Mouse (Mus musculus): ENCODE results near the gene Foxp1.

Foxp1 gene

GRCm38 (mm10) chr6:99263061-99263885, 259.2 kb downstream of the Foxp1 start:
- DNase-seq (ENCODE audit: low read depth, low spot score) = peak; percentile 61

- DNase-seq (ENCODE audit: low read depth, low spot score) = no peak
Observed at GRCm38 (mm10) chr6:99261737-99262130, 260.8 kb downstream of the Foxp1 start.

GRCm38 (mm10) chr6:99260941-99261736, 261.4 kb downstream of the Foxp1 start:
- DNase-seq (ENCODE audit: low read depth, low spot score) = peak; percentile 83

GRCm38 (mm10) chr6:99258346-99258745, 264.2 kb downstream of the Foxp1 start:
- peak; percentile 51 for DNase-seq (ENCODE audit: low read depth, low spot score)

- peak; percentile 60 for DNase-seq (ENCODE audit: low read depth, low spot score)
Observed at GRCm38 (mm10) chr6:99257676-99258075, 264.8 kb downstream of the Foxp1 start.

GRCm38 (mm10) chr6:99253331-99253730, 269.2 kb downstream of the Foxp1 start:
- DNase-seq (ENCODE audit: low read depth, low spot score) = no peak

- DNase-seq (ENCODE audit: low read depth, low spot score) = no peak
Observed at GRCm38 (mm10) chr6:99252816-99253215, 269.7 kb downstream of the Foxp1 start.

GRCm38 (mm10) chr6:99251924-99252323, 270.6 kb downstream of the Foxp1 start:
- peak; percentile 62 for DNase-seq (ENCODE audit: low read depth, low spot score)

- no peak for DNase-seq (ENCODE audit: low read depth, low spot score)
Observed at GRCm38 (mm10) chr6:99251222-99251621, 271.3 kb downstream of the Foxp1 start.

GRCm38 (mm10) chr6:99249496-99250030, 273.0 kb downstream of the Foxp1 start:
- no peak for DNase-seq (ENCODE audit: low read depth, low spot score)

- no peak for DNase-seq (ENCODE audit: low read depth, low spot score)
Observed at GRCm38 (mm10) chr6:99248396-99248795, 274.1 kb downstream of the Foxp1 start.

GRCm38 (mm10) chr6:99241625-99242395, 280.7 kb downstream of the Foxp1 start:
- DNase-seq (ENCODE audit: low read depth, low spot score) = peak; percentile 57

- DNase-seq (ENCODE audit: low read depth, low spot score) = no peak
Observed at GRCm38 (mm10) chr6:99240764-99241163, 281.8 kb downstream of the Foxp1 start.

GRCm38 (mm10) chr6:99235588-99235987, 286.9 kb downstream of the Foxp1 start:
- no peak for DNase-seq (ENCODE audit: low read depth, low spot score)

- DNase-seq (ENCODE audit: low read depth, low spot score) = no peak
Observed at GRCm38 (mm10) chr6:99233411-99233810, 289.1 kb downstream of the Foxp1 start.

- no peak for DNase-seq (ENCODE audit: low read depth, low spot score)
Observed at GRCm38 (mm10) chr6:99228336-99228870, 294.1 kb downstream of the Foxp1 start.

GRCm38 (mm10) chr6:99221147-99221546, 301.4 kb downstream of the Foxp1 start:
- DNase-seq (ENCODE audit: low read depth, low spot score) = peak; percentile 13

- peak; percentile 75 for DNase-seq (ENCODE audit: low read depth, low spot score)
Observed at GRCm38 (mm10) chr6:99220472-99220871, 302.0 kb downstream of the Foxp1 start.

GRCm38 (mm10) chr6:99217846-99218245, 304.7 kb downstream of the Foxp1 start:
- DNase-seq (ENCODE audit: low read depth, low spot score) = no peak

- DNase-seq (ENCODE audit: low read depth, low spot score) = no peak
Observed at GRCm38 (mm10) chr6:99217155-99217554, 305.4 kb downstream of the Foxp1 start.

GRCm38 (mm10) chr6:99212461-99212860, 310.1 kb downstream of the Foxp1 start:
- DNase-seq (ENCODE audit: low read depth, low spot score) = no peak

Data from CD4-positive, CD25-positive, alpha-beta regulatory T cell, adult 2 months (primary cell).